ENCODE assay signal across 8 mouse cellular contexts in the genomic region with DNA sequence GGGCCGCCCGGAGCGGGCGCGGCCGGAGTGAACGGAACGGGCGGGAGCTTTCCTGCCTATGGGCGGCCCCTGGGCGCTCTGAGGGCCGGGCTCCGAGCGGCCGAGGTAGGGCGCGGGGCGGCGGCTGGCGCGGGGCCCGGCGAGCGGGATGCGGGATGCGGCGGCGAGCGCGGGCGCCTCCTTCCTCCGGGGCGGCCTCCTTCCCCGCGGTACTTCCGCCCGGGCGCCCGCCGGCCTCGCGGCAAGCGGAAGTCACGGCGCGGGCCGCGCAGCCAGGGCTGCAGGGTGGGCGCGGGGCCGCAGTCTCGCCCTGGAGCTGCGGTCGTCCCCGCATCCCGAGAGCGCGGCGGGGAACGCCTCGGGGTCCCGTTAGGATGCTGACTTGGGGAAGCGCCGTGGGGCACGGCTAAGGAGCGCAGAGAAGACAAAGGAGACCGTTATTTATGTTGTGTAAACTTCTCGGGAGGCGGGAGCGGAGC. TPM values are rescaled to one million over a fixed set of nuclear protein-coding genes. Genes with fewer than 3 reads are reported as not detected.
DNase-seq lines count a peak whose midpoint lies in the region; ATAC-seq and TF ChIP-seq lines count a peak whose summit lies in the region.

No protein-coding gene starts in this region.

- H3K9ac ChIP-seq in heart, embryonic 14.5 days (ENCODE audit: low read length), result peak overlapping the region; percentile 99
- peak overlapping the region; percentile 99 for H3K9ac ChIP-seq in liver, embryonic 13.5 days
- peak overlapping the region; percentile 100 for H3K9ac ChIP-seq in neural tube, embryonic 14.5 days (replicated peaks; ENCODE audit: low read depth, low read length)

- H3K4me2 ChIP-seq in heart, embryonic 14.5 days (ENCODE audit: low read length), result peak overlapping the region; percentile 66
- peak overlapping the region; percentile 82 for H3K4me2 ChIP-seq in liver, embryonic 13.5 days
- H3K4me2 ChIP-seq in neural tube, embryonic 14.5 days (ENCODE audit: low read depth, low read length), result peak overlapping the region; percentile 62

- ATAC-seq in heart, embryonic 14.5 days (ENCODE audit: insufficient number of reproducible peaks, insufficient read depth, low FRiP score, low read depth), result peak; percentile 61
- peak; percentile 77 for ATAC-seq in liver, embryonic 13.5 days (ENCODE audit: low read depth)
- peak; percentile 77 for ATAC-seq in neural tube, embryonic 14.5 days (ENCODE audit: low read depth)

- peaks cover 13% of the 10 kb centered on the region for H3K4me1 ChIP-seq in bone marrow macrophage, adult 2 months (ENCODE audit: control insufficient read depth, insufficient read depth, low read length)
- peaks cover 4 to 26% of the 10 kb centered on the region in 2 experiments for H3K4me1 ChIP-seq in heart, embryonic 14.5 days (ENCODE audit: control insufficient read depth in 2 of 2, insufficient read depth in 2 of 2, low read length in 2 of 2)
- H3K4me1 ChIP-seq in liver, embryonic 13.5 days (replicated peaks), result peaks cover 38% of the 10 kb centered on the region
- H3K4me1 ChIP-seq in neural tube, embryonic 14.5 days (ENCODE audit: control insufficient read depth, insufficient read depth, low read length), result peaks cover 17% of the 10 kb centered on the region

- H3K27me3 ChIP-seq in heart, embryonic 14.5 days (ENCODE audit: control insufficient read depth, insufficient read depth, low read length), result no peaks in the 10 kb centered on the region
- no peaks in the 10 kb centered on the region for H3K27me3 ChIP-seq in liver, embryonic 13.5 days
- H3K27me3 ChIP-seq in neural tube, embryonic 14.5 days (ENCODE audit: control insufficient read depth, insufficient read depth, low read length), result no peaks in the 10 kb centered on the region

- no peaks in the 10 kb centered on the region for H3K36me3 ChIP-seq in heart, embryonic 14.5 days (ENCODE audit: control insufficient read depth, insufficient read depth, low read length)
- H3K36me3 ChIP-seq in liver, embryonic 13.5 days, result peaks cover 11% of the 10 kb centered on the region
- H3K36me3 ChIP-seq in neural tube, embryonic 14.5 days (ENCODE audit: control insufficient read depth, insufficient read depth, low read length), result no peaks in the 10 kb centered on the region

- no peak for TF ChIP-seq CTCF in bone marrow macrophage, adult 2 months (IDR thresholded peaks at IDR 0.05; ENCODE audit: low read depth, low read length)

- peak overlapping the region; percentile 87 for H3K27ac ChIP-seq in bone marrow macrophage, adult 2 months (ENCODE audit: insufficient read depth, low read depth, low read length)
- peak overlapping the region; percentile 69 to 95 for H3K27ac ChIP-seq in heart, embryonic 14.5 days (replicated peaks in 1 of 2; ENCODE audit: control insufficient read depth in 1 of 2, insufficient read depth in 1 of 2, low read depth in 2 of 2, low read length in 2 of 2)
- H3K27ac ChIP-seq in liver, embryonic 13.5 days, result peak overlapping the region; percentile 98
- peak overlapping the region; percentile 98 for H3K27ac ChIP-seq in neural tube, embryonic 14.5 days (ENCODE audit: low read depth, low read length)

- peak overlapping the region; percentile 100 for H3K4me3 ChIP-seq in bone marrow macrophage, adult 2 months (ENCODE audit: insufficient read depth, low read length)
- peak overlapping the region; percentile 91 to 96 for H3K4me3 ChIP-seq in heart, embryonic 14.5 days (ENCODE audit: control insufficient read depth in 1 of 2, insufficient read depth in 1 of 2, low read depth in 1 of 2, low read length in 2 of 2)
- peak overlapping the region; percentile 98 for H3K4me3 ChIP-seq in liver, embryonic 13.5 days (replicated peaks)
- peak overlapping the region; percentile 97 for H3K4me3 ChIP-seq in neural tube, embryonic 14.5 days (ENCODE audit: low read depth, low read length)

- no peaks in the 10 kb centered on the region for H3K9me3 ChIP-seq in heart, embryonic 14.5 days (ENCODE audit: control insufficient read depth, low read length)
- no peaks in the 10 kb centered on the region for H3K9me3 ChIP-seq in liver, embryonic 13.5 days (replicated peaks)
- no peaks in the 10 kb centered on the region for H3K9me3 ChIP-seq in neural tube, embryonic 14.5 days (ENCODE audit: control insufficient read depth, low read length)

- peak; percentile 52 for DNase-seq in retina, embryonic 14.5 days (ENCODE audit: low spot score)
- no peak for DNase-seq in retina, postnatal 1 day
- DNase-seq in liver, embryonic 13.5 days, result peak; percentile 17
- DNase-seq in layer of hippocampus, adult 18-20 months (ENCODE audit: low spot score in 2 of 2), result no peak
- DNase-seq in frontal cortex, postnatal 10 days (ENCODE audit: low spot score in 2 of 2), result no peak

- no peak for TF ChIP-seq POLR2A in bone marrow macrophage, adult 2 months (IDR thresholded peaks at IDR 0.05; ENCODE audit: borderline replicate concordance, low read depth, low read length)

- 0% methylated on average over 33 of the region's 70 CpGs for WGBS in heart, embryonic 14.5 days
- WGBS in liver, embryonic 13.5 days (ENCODE audit: insufficient replicate concordance), result under 1% methylated on average over 56 of the region's 70 CpGs
- WGBS in neural tube, embryonic 14.5 days, result under 1% methylated on average over 38 of the region's 70 CpGs

RNA-seq across cellular contexts. Expression of gene B230219D22Rik, which starts 0.4 kb away (rescaled TPM):
- 46.8 and 50.4 TPM in 2 replicates for polyA plus RNA-seq in bone marrow macrophage, adult 2 months (2012; ENCODE audit: insufficient read depth, insufficient read length, missing spikeins)
- 74.8 and 75.4 TPM in 2 replicates for polyA plus RNA-seq in heart, embryonic 14.5 days (2014; fragmentation: Nextera tagmentation; extraction: Ambion mirVana)
- polyA plus RNA-seq in liver, embryonic 13.5 days (2015; fragmentation: Nextera tagmentation; extraction: Ambion mirVana), result 12.4 and 14.1 TPM in 2 replicates
- polyA plus RNA-seq in neural tube, embryonic 14.5 days (2014; fragmentation: Nextera tagmentation; extraction: Ambion mirVana), result 97.6 and 107 TPM in 2 replicates
- total RNA-seq in layer of hippocampus, adult 18-20 months (2021), result 10 to 100 TPM; 71.1 to 73.9 TPM

RNA-seq across cellular contexts. Expression of gene Txndc15, which starts 21.2 kb away (rescaled TPM):
- polyA plus RNA-seq in bone marrow macrophage, adult 2 months (2012; ENCODE audit: insufficient read depth, insufficient read length, missing spikeins), result 51.5 and 54.5 TPM in 2 replicates
- 69.6 and 70.5 TPM in 2 replicates for polyA plus RNA-seq in heart, embryonic 14.5 days (2014; fragmentation: Nextera tagmentation; extraction: Ambion mirVana)
- 30.9 and 37.5 TPM in 2 replicates for polyA plus RNA-seq in liver, embryonic 13.5 days (2015; fragmentation: Nextera tagmentation; extraction: Ambion mirVana)
- polyA plus RNA-seq in neural tube, embryonic 14.5 days (2014; fragmentation: Nextera tagmentation; extraction: Ambion mirVana), result 150 and 156 TPM in 2 replicates
- total RNA-seq in layer of hippocampus, adult 18-20 months (2021), result 10 to 100 TPM; 76.1 to 76.9 TPM

RNA-seq across cellular contexts. Expression of gene Pcbd2, which starts 33.9 kb away (rescaled TPM):
- 55.0 and 57.0 TPM in 2 replicates for polyA plus RNA-seq in bone marrow macrophage, adult 2 months (2012; ENCODE audit: insufficient read depth, insufficient read length, missing spikeins)
- 58.7 and 65.0 TPM in 2 replicates for polyA plus RNA-seq in heart, embryonic 14.5 days (2014; fragmentation: Nextera tagmentation; extraction: Ambion mirVana)
- 40.9 and 45.3 TPM in 2 replicates for polyA plus RNA-seq in liver, embryonic 13.5 days (2015; fragmentation: Nextera tagmentation; extraction: Ambion mirVana)
- 19.6 and 23.9 TPM in 2 replicates for polyA plus RNA-seq in neural tube, embryonic 14.5 days (2014; fragmentation: Nextera tagmentation; extraction: Ambion mirVana)
- 10 to 100 TPM; 34.8 to 38.9 TPM for total RNA-seq in layer of hippocampus, adult 18-20 months (2021)

RNA-seq across cellular contexts. Expression of gene Ddx46, which starts 58.5 kb away (rescaled TPM):
- 53.3 and 59.2 TPM in 2 replicates for polyA plus RNA-seq in bone marrow macrophage, adult 2 months (2012; ENCODE audit: insufficient read depth, insufficient read length, missing spikeins)
- 22.0 and 22.8 TPM in 2 replicates for polyA plus RNA-seq in heart, embryonic 14.5 days (2014; fragmentation: Nextera tagmentation; extraction: Ambion mirVana)
- 20.7 and 27.3 TPM in 2 replicates for polyA plus RNA-seq in liver, embryonic 13.5 days (2015; fragmentation: Nextera tagmentation; extraction: Ambion mirVana)
- 31.2 and 35.4 TPM in 2 replicates for polyA plus RNA-seq in neural tube, embryonic 14.5 days (2014; fragmentation: Nextera tagmentation; extraction: Ambion mirVana)
- 10 to 100 TPM; 38.4 to 44.6 TPM for total RNA-seq in layer of hippocampus, adult 18-20 months (2021)

Comparison
In these comparisons a context has a peak if more than half of its experiments do, and no peak if none do; other contexts are left out.
1. DNase-seq: peak in retina, embryonic 14.5 days (single experiment) and liver, embryonic 13.5 days (single experiment); none in retina, postnatal 1 day (single experiment), layer of hippocampus, adult 18-20 months (0 of 2) and frontal cortex, postnatal 10 days (0 of 2).
2. Peak in every context shown above with its lines, with median percentiles within 50 percentile points of each other: H3K27ac ChIP-seq, H3K4me3 ChIP-seq, ATAC-seq, H3K4me2 ChIP-seq and H3K9ac ChIP-seq.